Mouse (Mus musculus): Measurements from ENCODE around the gene Erlec1. TPM values are rescaled to one million over a fixed set of nuclear protein-coding genes. Genes with fewer than 3 reads are reported as not detected.

Gene Erlec1
- polyA plus RNA-seq, 1 experiment from 2014 or later, result 10.7 TPM

DNA sequence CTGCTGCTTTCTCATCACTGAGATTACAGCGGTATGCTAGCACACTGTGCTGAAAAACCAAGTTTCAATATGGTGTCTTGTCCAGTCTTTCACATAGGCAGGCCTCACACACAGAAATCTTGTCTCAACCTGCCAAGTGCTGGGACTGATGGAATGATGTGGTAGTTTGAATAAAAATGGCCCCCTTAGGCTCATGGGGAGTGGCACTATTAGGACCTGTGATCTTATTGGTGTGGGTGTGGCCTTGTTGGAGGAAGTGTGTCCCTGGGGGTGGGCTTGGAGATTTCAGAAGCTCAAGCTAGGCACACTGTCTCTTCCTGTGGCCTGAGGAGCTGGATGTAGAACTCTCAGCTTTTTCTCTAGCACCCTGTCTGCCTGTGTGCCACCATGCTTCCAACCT, 57.9 kb downstream of the Erlec1 start:
- WGBS, result 94% methylated on average over 1 of the region's 1 CpGs
- ATAC-seq, result no peak
- Histone ChIP-seq H3K4me2 (ENCODE audit: low read length) (no peak overlapping the region), H3K9me3 (ENCODE audit: control insufficient read depth, low read length) (no peaks in the 10 kb centered on the region), H3K27me3 (replicated peaks; ENCODE audit: control insufficient read depth, insufficient read depth, low read length) (no peaks in the 10 kb centered on the region), H3K4me1 (ENCODE audit: control insufficient read depth, insufficient read depth, low read depth, low read length) (no peaks in the 10 kb centered on the region), H3K9ac (ENCODE audit: low read depth, low read length) (no peak overlapping the region), H3K36me3 (ENCODE audit: control insufficient read depth, insufficient read depth, low read length) (peaks cover 14% of the 10 kb centered on the region), H3K27ac (ENCODE audit: low read depth, low read length) (no peak overlapping the region), H3K4me3 (ENCODE audit: low read length) (no peak overlapping the region)

DNA sequence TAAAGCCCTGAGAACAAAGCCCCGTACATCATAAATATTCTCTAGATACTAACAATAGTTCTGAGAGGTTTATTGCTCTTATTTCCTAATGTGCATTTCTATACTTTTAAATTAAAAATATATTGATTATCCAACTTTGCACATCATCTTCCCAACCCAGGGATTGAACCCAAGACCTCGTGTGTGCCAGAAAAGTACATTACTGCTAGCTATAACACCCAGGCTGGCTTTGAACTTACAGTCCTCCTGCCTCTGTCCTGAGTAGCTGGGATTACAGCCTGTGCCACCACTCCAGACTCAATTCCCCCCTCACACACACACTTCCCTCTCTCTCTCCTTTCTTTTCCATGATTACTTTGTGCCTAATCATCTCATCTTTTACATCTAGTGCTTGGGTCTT, 66.0 kb downstream of the Erlec1 start:
- Histone ChIP-seq H3K4me2 (ENCODE audit: low read length) (no peak overlapping the region), H3K27me3 (replicated peaks; ENCODE audit: control insufficient read depth, insufficient read depth, low read length) (no peaks in the 10 kb centered on the region), H3K9ac (ENCODE audit: low read depth, low read length) (no peak overlapping the region), H3K4me1 (ENCODE audit: control insufficient read depth, insufficient read depth, low read depth, low read length) (no peaks in the 10 kb centered on the region), H3K36me3 (ENCODE audit: control insufficient read depth, insufficient read depth, low read length) (peaks cover 16% of the 10 kb centered on the region), H3K4me3 (ENCODE audit: low read length) (no peak overlapping the region), H3K9me3 (ENCODE audit: control insufficient read depth, low read length) (no peaks in the 10 kb centered on the region), H3K27ac (ENCODE audit: low read depth, low read length) (no peak overlapping the region)
- WGBS, result 93% methylated on average over 2 of the region's 2 CpGs
- no peak for ATAC-seq

DNA sequence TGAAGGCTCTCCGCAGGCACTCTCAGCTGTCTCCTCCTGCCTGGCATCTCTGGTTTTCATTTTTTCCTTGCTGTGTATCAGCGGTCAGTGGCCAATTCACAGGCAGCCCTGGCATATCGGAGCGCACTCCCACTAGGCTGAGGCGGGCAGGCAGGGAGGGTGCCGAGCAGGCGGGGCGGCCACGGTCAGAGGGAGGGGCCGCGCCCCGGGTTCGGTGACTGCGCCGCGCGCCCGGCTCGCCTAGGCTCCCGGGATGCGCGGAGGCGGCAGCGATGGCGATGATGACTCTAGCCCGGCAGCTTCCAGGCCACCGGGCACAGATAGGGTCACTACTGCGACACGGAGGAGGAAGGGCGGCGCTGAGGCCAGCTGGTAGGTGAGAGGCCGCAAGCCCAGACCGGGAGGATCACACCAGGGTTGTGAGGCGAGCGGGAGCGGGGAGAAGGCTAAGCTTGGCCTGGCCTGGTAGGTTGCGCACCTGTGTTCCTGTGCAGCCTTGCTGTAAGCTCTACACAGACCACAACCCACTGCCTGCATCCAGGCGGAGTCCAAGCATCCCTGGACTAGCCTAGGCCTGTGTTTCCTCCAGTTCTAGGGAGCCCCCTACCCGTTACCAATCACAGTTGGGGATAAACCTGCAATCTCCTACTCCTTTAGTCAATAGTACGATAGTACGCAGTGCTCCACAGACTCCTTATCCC, 68.8 kb downstream of the Erlec1 start, which contains the start of the genes Gpr75 and Asb3:
Gene Gpr75 (plus strand): TSS at position 188 of the 701 bp plus-strand sequence.
Gene Asb3 (plus strand): TSS at position 246 of the 701 bp plus-strand sequence.
- Histone ChIP-seq H3K9ac (ENCODE audit: low read depth, low read length) (peak within 1 kb of the TSS; percentile 89), H3K4me3 (ENCODE audit: low read length) (peak within 1 kb of the TSS; percentile 74), H3K4me2 (ENCODE audit: low read length) (peak within 1 kb of the TSS; percentile 85), H3K27ac (ENCODE audit: low read depth, low read length) (peak within 1 kb of the TSS; percentile 92), H3K36me3 (ENCODE audit: control insufficient read depth, insufficient read depth, low read length) (no peaks in the 10 kb centered on the region), H3K27me3 (replicated peaks; ENCODE audit: control insufficient read depth, insufficient read depth, low read length) (no peaks in the 10 kb centered on the region), H3K9me3 (ENCODE audit: control insufficient read depth, low read length) (no peaks in the 10 kb centered on the region), H3K4me1 (ENCODE audit: control insufficient read depth, insufficient read depth, low read depth, low read length) (no peaks in the 10 kb centered on the region)
- peak; percentile 96 for ATAC-seq
- 2% methylated on average over 37 of the region's 41 CpGs for WGBS

Other genes starting within 250 kb of the Erlec1 start
- 10.7 and 11.0 TPM in 2 replicates for gene Psme4, start 182.6 kb downstream of the Erlec1 start, polyA plus RNA-seq (2015; fragmentation: Nextera tagmentation; extraction: Ambion mirVana)
- 8.9 and 9.4 TPM in 2 replicates for gene Gpr75, start 69.0 kb downstream of the Erlec1 start, polyA plus RNA-seq (2015; fragmentation: Nextera tagmentation; extraction: Ambion mirVana)
- 28.7 and 29.7 TPM in 2 replicates for gene Asb3, start 68.9 kb downstream of the Erlec1 start, polyA plus RNA-seq (2015; fragmentation: Nextera tagmentation; extraction: Ambion mirVana)
- gene Chac2, start 32.0 kb upstream of the Erlec1 start, polyA plus RNA-seq (2015; fragmentation: Nextera tagmentation; extraction: Ambion mirVana), result 32.8 and 34.7 TPM in 2 replicates
- not detected in 2 replicates for gene Gm17332, start 228.1 kb upstream of the Erlec1 start, polyA plus RNA-seq (2015; fragmentation: Nextera tagmentation; extraction: Ambion mirVana)